Mouse (Mus musculus) bone marrow, adult 2 months (tissue): ENCODE measurements around the gene Arfgap2. TPM values are rescaled to one million over a fixed set of nuclear protein-coding genes. Genes with fewer than 3 reads are reported as not detected.

Experiments
- H3K27ac ChIP-seq: fragments of 200-500 bp; 2 replicates; pipeline ENCODE4 v1.5.1; 2012; ENCODE audit warnings: low read depth, mild to moderate bottlenecking, control low read depth, inconsistent platforms, low read length; ENCODE audit not compliant: control insufficient read depth, poor library complexity, insufficient read depth
- H3K4me1 ChIP-seq: fragments of 200-500 bp; 2 replicates; pipeline ENCODE4 v1.6.1; 2011; ENCODE audit warnings: low read length; ENCODE audit not compliant: control insufficient read depth, insufficient read depth
- H3K4me3 ChIP-seq: fragments of 200-500 bp; replicated peaks from 2 replicates; pipeline ENCODE3; 2011; ENCODE audit warnings: mild to moderate bottlenecking, low read depth, low read length, control low read depth; ENCODE audit not compliant: control insufficient read depth
- CTCF ChIP-seq: fragments of 200-500 bp; IDR thresholded peaks from 2 replicates; pipeline ENCODE4 v1.5.1; 2011; ENCODE audit warnings: low read length, control low read depth; ENCODE audit not compliant: control insufficient read depth, insufficient read depth
- POLR2A ChIP-seq: fragments of 200-500 bp; IDR thresholded peaks from 2 replicates; pipeline ENCODE4 v1.6.1; 2011; ENCODE audit warnings: low read depth, mild to moderate bottlenecking, control low read depth, low read length, borderline replicate concordance; ENCODE audit not compliant: control insufficient read depth
- WGBS: fragments of 180-500 bp; shearing (Covaris S2); methylation state at CpG from one replicate; pipeline ENCODE4 v1.1.7; 2018; 5-methylcytosine and 5-hydroxymethylcytosine counted together
- polyA plus RNA-seq: library from polyadenylated mRNA; stranded (reverse); fragments of >200 nt; gene quantifications from 2 replicates; pipeline ENCODE4 v1.2.4, GENCODE M21; 2011; ENCODE audit warnings: low replicate concordance; ENCODE audit not compliant: missing spikeins, insufficient read depth, insufficient read length

The Arfgap2 gene
- polyA plus RNA-seq, 1 experiment = 47.4 TPM

DNA sequence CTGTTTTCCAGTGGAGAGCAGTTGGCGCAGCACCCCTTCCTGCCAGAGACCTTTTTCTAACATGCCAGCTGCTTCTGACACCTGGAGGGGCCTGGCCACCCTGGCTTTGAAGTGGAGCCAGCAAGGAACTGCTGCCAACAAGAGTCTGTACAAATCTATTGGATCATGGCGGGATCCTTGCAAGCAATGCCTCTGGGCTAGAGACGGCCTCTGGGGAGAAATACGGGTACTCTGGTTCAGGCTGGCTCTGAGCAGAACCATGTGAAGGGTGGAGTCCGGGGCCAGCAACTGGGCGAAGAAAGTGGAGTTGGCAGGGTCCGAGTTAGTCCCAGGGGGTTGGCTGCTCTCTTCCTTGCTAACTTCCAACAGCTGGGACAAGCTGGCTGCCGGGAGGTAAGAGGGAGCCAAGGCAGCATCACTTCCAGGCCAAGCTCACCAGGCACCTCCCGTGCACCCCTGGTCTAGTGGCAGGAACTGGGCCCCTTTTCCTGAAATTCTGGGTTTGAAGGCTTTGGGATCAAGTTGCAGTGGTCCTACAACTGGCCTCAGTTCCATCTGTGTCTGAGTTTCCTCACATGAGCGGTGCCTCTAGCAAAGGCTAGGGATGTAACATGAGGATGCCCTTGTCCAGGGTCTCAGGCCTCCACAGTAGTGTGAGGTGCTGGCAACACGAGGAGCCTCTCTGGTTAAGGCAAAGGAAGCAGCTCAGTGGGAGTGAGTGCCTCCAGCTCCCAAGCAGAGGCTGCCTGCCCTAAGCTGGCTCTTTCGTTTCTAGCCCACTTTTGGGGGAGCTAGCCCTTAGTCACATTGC, 26.6 kb downstream of the Arfgap2 start:
- no peak for TF ChIP-seq CTCF
- TF ChIP-seq POLR2A = no peak
- Histone ChIP-seq H3K27ac (no peak overlapping the region), H3K4me3 (no peak overlapping the region), H3K4me1 (no peaks in the 10 kb centered on the region)
- WGBS = 86% methylated on average over 12 of the region's 12 CpGs

DNA sequence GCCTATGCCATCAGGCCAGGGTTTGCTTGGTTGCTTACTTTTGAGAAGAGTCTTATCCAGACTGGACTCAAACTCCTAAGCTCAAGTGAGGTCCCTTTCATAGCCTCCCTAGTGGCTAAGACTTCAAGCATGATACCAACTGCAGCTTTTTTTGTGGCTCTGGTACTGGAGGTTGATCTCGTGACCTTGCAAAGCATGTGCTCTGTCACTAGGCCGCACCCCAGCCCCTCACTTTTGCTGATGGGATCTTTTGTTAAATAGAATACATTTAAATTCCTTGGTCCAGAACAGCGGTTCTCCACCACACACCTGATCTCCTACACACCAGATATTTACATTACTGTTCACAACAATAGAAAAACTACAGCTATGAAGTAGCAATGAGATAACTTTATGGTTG, 29.5 kb downstream of the Arfgap2 start:
- Histone ChIP-seq H3K4me1 (no peaks in the 10 kb centered on the region), H3K27ac (no peak overlapping the region), H3K4me3 (no peak overlapping the region)
- TF ChIP-seq POLR2A (no peak), CTCF (no peak)
- 85% methylated on average over 3 of the region's 3 CpGs for WGBS

DNA sequence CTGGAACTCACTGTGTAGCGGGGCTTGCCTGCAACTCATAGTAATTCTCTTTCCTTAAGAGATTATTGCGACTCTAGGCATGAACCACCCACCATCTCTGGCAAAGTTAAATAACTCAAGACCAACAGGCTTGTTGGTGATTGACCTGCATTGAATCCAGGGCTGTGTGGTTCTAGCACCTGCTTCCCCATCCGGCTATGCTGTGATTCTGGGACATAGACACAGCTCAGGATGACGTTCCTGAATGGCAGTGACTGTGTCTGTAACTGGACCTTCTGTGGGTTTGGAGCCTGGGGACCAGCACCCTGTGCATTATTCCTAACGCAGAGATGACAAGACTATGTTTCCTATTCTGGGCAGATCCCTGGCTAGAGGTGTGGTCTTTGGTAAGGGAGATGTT, 31.1 kb downstream of the Arfgap2 start:
- Histone ChIP-seq H3K4me1 (no peaks in the 10 kb centered on the region), H3K27ac (no peak overlapping the region), H3K4me3 (no peak overlapping the region)
- TF ChIP-seq POLR2A = no peak
- no peak for TF ChIP-seq CTCF
- WGBS = 81% methylated on average over 5 of the region's 5 CpGs

DNA sequence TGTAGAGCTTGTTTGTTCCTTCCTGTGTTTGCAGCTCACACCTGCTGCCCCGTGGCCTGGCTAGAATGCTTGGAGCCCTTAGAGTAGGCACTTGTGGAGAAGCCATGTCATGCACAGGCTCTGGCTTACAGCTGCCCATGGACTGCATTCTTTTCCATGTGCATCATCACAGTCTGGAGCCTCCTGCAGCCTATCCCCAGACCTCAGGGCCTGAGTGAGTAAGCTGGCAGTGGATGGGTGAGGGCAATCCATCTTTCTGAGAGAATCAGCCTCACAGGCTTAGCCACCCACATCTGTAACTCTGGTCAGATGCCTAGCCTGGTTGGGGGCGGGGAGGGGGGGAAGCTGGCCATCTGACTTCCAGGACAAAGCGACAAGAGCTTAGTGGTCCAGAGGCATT, 34.4 kb downstream of the Arfgap2 start:
- TF ChIP-seq POLR2A (no peak), CTCF (no peak)
- H3K27ac ChIP-seq = no peak overlapping the region
- H3K4me3 ChIP-seq = no peak overlapping the region
- no peaks in the 10 kb centered on the region for H3K4me1 ChIP-seq
- WGBS = 83% methylated on average over 3 of the region's 3 CpGs

DNA sequence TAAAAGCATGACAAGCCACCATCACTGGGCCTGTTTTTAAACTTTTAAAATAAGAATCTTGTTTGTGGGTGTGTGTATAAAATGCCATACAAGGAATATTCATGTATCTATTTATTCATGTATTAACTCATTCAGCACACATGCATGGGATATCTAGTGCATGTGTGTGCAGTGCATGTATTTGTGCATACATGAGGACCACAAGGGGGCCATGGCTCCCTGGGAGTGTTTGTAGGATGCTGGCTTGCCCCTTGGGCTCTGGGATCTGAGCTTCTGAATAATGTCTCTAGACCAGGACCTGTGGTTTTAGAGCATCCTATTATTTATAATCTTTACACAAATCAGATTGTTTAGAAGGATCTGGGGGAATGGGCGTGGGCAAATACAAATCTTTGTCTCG, 36.0 kb downstream of the Arfgap2 start:
- Histone ChIP-seq H3K4me1 (no peaks in the 10 kb centered on the region), H3K4me3 (no peak overlapping the region), H3K27ac (no peak overlapping the region)
- TF ChIP-seq CTCF (no peak), POLR2A (no peak)
- WGBS = 88% methylated on average over 2 of the region's 2 CpGs

DNA sequence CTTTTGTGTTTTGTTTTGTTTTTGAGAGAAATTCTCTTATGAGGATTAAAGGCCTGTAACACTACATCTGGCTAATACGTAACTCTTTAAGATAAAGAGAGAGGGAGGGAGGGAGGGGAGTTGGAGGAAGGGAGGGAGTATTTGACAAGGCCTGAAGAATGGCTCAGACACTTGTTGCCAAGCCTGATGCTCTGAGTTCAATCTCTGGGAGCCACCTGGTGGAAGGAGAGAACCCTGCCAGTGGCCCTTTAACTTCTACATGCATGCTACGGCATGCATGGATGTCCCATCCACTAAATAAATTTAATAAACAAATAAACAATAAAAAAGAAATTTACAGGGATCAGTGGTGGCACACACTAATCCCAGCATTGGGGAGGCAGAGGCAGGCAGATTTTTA, 37.1 kb downstream of the Arfgap2 start:
- 77% methylated on average over 2 of the region's 2 CpGs for WGBS
- H3K27ac ChIP-seq = no peak overlapping the region
- TF ChIP-seq POLR2A (no peak), CTCF (no peak)

DNA sequence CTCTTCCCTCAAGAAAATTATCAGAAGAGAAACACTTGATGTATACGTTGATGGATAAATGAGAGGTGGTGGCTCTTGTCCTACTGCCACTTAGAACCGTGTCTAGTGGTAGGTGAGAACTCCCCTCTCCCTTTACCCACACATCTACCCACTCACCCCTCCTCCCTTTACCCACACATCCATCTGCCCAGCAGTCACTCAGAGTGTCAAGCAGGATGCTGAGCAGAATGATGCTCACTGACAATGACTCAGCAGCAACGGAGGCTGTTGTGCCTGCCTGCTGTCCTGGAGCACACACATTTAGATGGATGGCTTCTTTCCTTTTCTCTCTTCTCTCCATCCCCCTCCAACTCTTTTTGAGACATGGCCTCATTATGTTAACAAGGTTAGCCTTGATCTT, 38.1 kb downstream of the Arfgap2 start:
- TF ChIP-seq CTCF = no peak
- TF ChIP-seq POLR2A = no peak
- 64% methylated on average over 3 of the region's 3 CpGs for WGBS

More for the DNA sequence above, 37.1 kb downstream of the Arfgap2 start:
- Histone ChIP-seq H3K4me3 (no peak overlapping the region), H3K4me1 (no peaks in the 10 kb centered on the region)

DNA sequence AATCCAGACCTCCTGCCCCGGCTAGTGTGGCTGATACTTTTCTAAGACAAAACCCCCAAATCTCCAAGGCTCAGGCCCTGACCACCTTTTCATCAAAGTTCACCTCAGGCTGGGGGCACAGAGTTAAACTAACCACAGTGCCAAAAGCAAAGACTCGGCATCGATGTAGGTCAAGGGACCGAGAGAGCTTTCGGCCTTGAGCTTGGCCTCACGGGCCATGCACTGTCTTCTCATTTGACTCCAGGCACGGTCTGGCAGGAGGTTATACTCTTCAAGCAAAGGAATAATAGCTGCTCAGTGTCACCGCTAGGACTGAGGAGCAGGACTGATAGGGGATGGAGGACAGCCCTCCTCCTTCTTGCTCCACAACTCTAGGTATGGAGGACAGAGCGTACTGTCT, 41.2 kb downstream of the Arfgap2 start:
- 92% methylated on average over 9 of the region's 9 CpGs for WGBS
- Histone ChIP-seq H3K4me3 (no peak overlapping the region), H3K27ac (no peak overlapping the region), H3K4me1 (no peaks in the 10 kb centered on the region)
- TF ChIP-seq CTCF (no peak), POLR2A (no peak)

More for the DNA sequence above, 38.1 kb downstream of the Arfgap2 start:
- no peak overlapping the region for H3K27ac ChIP-seq
- H3K4me1 ChIP-seq = no peaks in the 10 kb centered on the region
- no peak overlapping the region for H3K4me3 ChIP-seq
